Comparison of ENCODE assay signal across 16 mouse cellular contexts in genomic region chr17:49987095-49987494, GRCm38 (mm10).
"Had no signal": no experiment of that assay in that cellular context is flagged by ENCODE, and none has a peak within 500 bp of the region (broad histone marks: within the 10 kb centered on the region; RNA-seq: fewer than 3 reads in every experiment).

No protein-coding gene starts in this region.

- DNase-seq: kidney, postnatal 25 days; layer of hippocampus, adult 9-11 months; liver, embryonic 13.5 days; lung, adult 2 months; lung, postnatal 14 days; lung, postnatal 4 days; retina, postnatal 1 day; right cerebral cortex, postnatal 25 days; spleen, adult 18-20 months; thymus, adult 18-20 months; thymus, postnatal 4 days had no signal

- H3K36me3 ChIP-seq: liver, embryonic 13.5 days; midbrain, embryonic 13.5 days; neural tube, embryonic 12.5 days; stomach, embryonic 15.5 days had no signal

- ATAC-seq: midbrain, embryonic 13.5 days had no signal

- H3K4me1 ChIP-seq: midbrain, embryonic 13.5 days; neural tube, embryonic 12.5 days; stomach, embryonic 15.5 days had no signal

- H3K27me3 ChIP-seq: liver, embryonic 13.5 days; midbrain, embryonic 13.5 days; neural tube, embryonic 12.5 days; stomach, embryonic 15.5 days had no signal

- H3K9me3 ChIP-seq: liver, embryonic 13.5 days; midbrain, embryonic 13.5 days; neural tube, embryonic 12.5 days; stomach, embryonic 15.5 days had no signal

- H3K4me3 ChIP-seq: layer of hippocampus, adult 2 months; liver, embryonic 13.5 days; midbrain, embryonic 13.5 days; neural tube, embryonic 12.5 days; stomach, embryonic 15.5 days had no signal

- H3K9ac ChIP-seq: liver, embryonic 13.5 days; midbrain, embryonic 13.5 days; neural tube, embryonic 12.5 days; stomach, embryonic 15.5 days had no signal

- H3K4me2 ChIP-seq: liver, embryonic 13.5 days; midbrain, embryonic 13.5 days; neural tube, embryonic 12.5 days; stomach, embryonic 15.5 days had no signal

- H3K27ac ChIP-seq: kidney, postnatal 0 days; layer of hippocampus, adult 2 months; liver, embryonic 13.5 days; midbrain, embryonic 13.5 days; neural tube, embryonic 12.5 days; stomach, embryonic 15.5 days had no signal
